Mouse (Mus musculus) CH12.LX (cell line): ENCODE data around the gene Fxyd5. TPM values are rescaled to one million over a fixed set of nuclear protein-coding genes. Genes with fewer than 3 reads are reported as not detected.

Experiments
- DNase-seq: peaks from one replicate; pipeline ENCODE4 v3.0.0-alpha.2; 2013; ENCODE audit errors: extremely low read depth
- H3K27ac ChIP-seq: 2 replicates; pipeline ENCODE4 v1.5.1; 2012; ENCODE audit warnings: low read depth, mild to moderate bottlenecking, control low read depth, moderate library complexity; ENCODE audit not compliant: insufficient read depth
- H3K27me3 ChIP-seq: replicated peaks from 2 replicates; pipeline ENCODE3; 2012; ENCODE audit warnings: inconsistent platforms
- H3K36me3 ChIP-seq, 2 experiments: replicated peaks in 1 of 2; 2 replicates each; pipeline versions ENCODE3 to v1.6.1; 2012; ENCODE audit warnings: inconsistent platforms in 1 of 2, low read length in 1 of 2, mild to moderate bottlenecking in 1 of 2, mixed read lengths in 1 of 2, moderate library complexity in 1 of 2; ENCODE audit not compliant: control insufficient read depth in 1 of 2, insufficient read depth in 1 of 2
- H3K4me1 ChIP-seq, 2 experiments: 2 replicates each; pipeline ENCODE4 v1.6.1; 2012; ENCODE audit warnings: inconsistent platforms in 1 of 2, moderate library complexity in 1 of 2; ENCODE audit not compliant: insufficient read depth in 2 of 2, control insufficient read depth in 1 of 2
- H3K4me2 ChIP-seq: 2 replicates; pipeline ENCODE4 v1.6.1; 2012; ENCODE audit warnings: low read depth, mild to moderate bottlenecking, control low read depth; ENCODE audit not compliant: poor library complexity, insufficient read depth, severe bottlenecking
- H3K4me3 ChIP-seq, 3 experiments: fragments of 150-350 bp in 1 of 3; sonication (generic) in 1 of 3; replicated peaks in 1 of 3; 2 replicates each; pipeline versions ENCODE3 to v1.5.1; 2011 to 2012; ENCODE audit warnings: low read depth in 2 of 3, low read length in 2 of 3, mild to moderate bottlenecking in 2 of 3, moderate library complexity in 2 of 3, control low read depth in 1 of 3, improper control_type of control experiment in 1 of 3, inconsistent platforms in 1 of 3, mixed read lengths in 1 of 3; ENCODE audit not compliant: poor library complexity in 1 of 3
- H3K79me2 ChIP-seq: replicated peaks from 2 replicates; pipeline ENCODE4 v1.6.1; 2012; ENCODE audit warnings: mild to moderate bottlenecking, moderate library complexity; ENCODE audit not compliant: control insufficient read depth, poor library complexity, insufficient read depth, severe bottlenecking; ENCODE audit errors: extremely low read depth
- H3K9ac ChIP-seq: 2 replicates; pipeline ENCODE4 v1.6.1; 2012; ENCODE audit warnings: low read depth, mild to moderate bottlenecking, control low read depth, moderate library complexity; ENCODE audit not compliant: insufficient read depth
- H3K9me3 ChIP-seq: replicated peaks from 2 replicates; pipeline ENCODE3; 2012; ENCODE audit warnings: low read length, inconsistent platforms, mixed read lengths
- CTCF ChIP-seq, 2 experiments: IDR thresholded peaks in 1 of 2; conservative IDR thresholded peaks in 1 of 2; 2 replicates each; pipeline ENCODE4 v1.5.1; 2011 to 2012; ENCODE audit warnings: low read depth in 2 of 2, low read length in 2 of 2, improper control_type of control experiment in 1 of 2, inconsistent platforms in 1 of 2, mild to moderate bottlenecking in 1 of 2, moderate library complexity in 1 of 2
- EP300 ChIP-seq: IDR thresholded peaks from 2 replicates; pipeline ENCODE4 v1.6.1; 2011; ENCODE audit warnings: low read length, improper control_type of control experiment
- GABPA ChIP-seq: IDR thresholded peaks from 2 replicates; pipeline ENCODE4 v1.6.1; 2012; ENCODE audit warnings: low read depth, low read length, improper control_type of control experiment, inconsistent platforms; ENCODE audit not compliant: insufficient replicate concordance
- JUN ChIP-seq: IDR thresholded peaks from 2 replicates; pipeline ENCODE4 v1.6.1; 2011; ENCODE audit warnings: low read depth, mild to moderate bottlenecking, low read length, improper control_type of control experiment, moderate library complexity; ENCODE audit not compliant: insufficient read depth
- JUND ChIP-seq: conservative IDR thresholded peaks from 2 replicates; pipeline ENCODE4 v1.6.1; 2011; ENCODE audit warnings: low read depth, low read length, improper control_type of control experiment
- MAFK ChIP-seq: IDR thresholded peaks from 2 replicates; pipeline ENCODE4 v1.6.1; 2011; ENCODE audit warnings: low read length, improper control_type of control experiment; ENCODE audit not compliant: insufficient replicate concordance
- MXI1 ChIP-seq: IDR thresholded peaks from 2 replicates; pipeline ENCODE4 v1.6.1; 2011; ENCODE audit warnings: mild to moderate bottlenecking, low read depth, low read length, improper control_type of control experiment
- MYC ChIP-seq: IDR thresholded peaks from 2 replicates; pipeline ENCODE4 v1.6.1; 2011; ENCODE audit warnings: low read depth, mild to moderate bottlenecking, improper control_type of control experiment, low read length
- NRF1 ChIP-seq: IDR thresholded peaks from 2 replicates; pipeline ENCODE4 v1.6.1; 2014; ENCODE audit warnings: low read depth, mild to moderate bottlenecking, inconsistent platforms, low read length, improper control_type of control experiment, moderate library complexity
- PAX5 ChIP-seq: IDR thresholded peaks from 2 replicates; pipeline ENCODE4 v1.6.1; 2012; ENCODE audit warnings: low read length, inconsistent platforms, mixed read lengths
- POLR2AphosphoS2 ChIP-seq: IDR thresholded peaks from 2 replicates; pipeline ENCODE4 v1.6.1; 2011; ENCODE audit warnings: low read depth, low read length, improper control_type of control experiment
- RAD21 ChIP-seq: IDR thresholded peaks from 2 replicates; pipeline ENCODE4 v1.6.1; 2011; ENCODE audit warnings: low read depth, mild to moderate bottlenecking, low read length, improper control_type of control experiment, moderate library complexity
- RCOR1 ChIP-seq: conservative IDR thresholded peaks from 2 replicates; pipeline ENCODE4 v1.6.1; 2012; ENCODE audit warnings: low read depth, mild to moderate bottlenecking, inconsistent platforms, low read length, improper control_type of control experiment
- SMC3 ChIP-seq: IDR thresholded peaks from 2 replicates; pipeline ENCODE4 v1.6.1; 2011; ENCODE audit warnings: low read depth, low read length, improper control_type of control experiment
- TBP ChIP-seq: conservative IDR thresholded peaks from 2 replicates; pipeline ENCODE4 v1.6.1; 2011; ENCODE audit warnings: low read depth, low read length, improper control_type of control experiment
- USF2 ChIP-seq: conservative IDR thresholded peaks from 2 replicates; pipeline ENCODE4 v1.6.1; 2011; ENCODE audit warnings: low read depth, low read length, improper control_type of control experiment
- ZC3H11A ChIP-seq: IDR thresholded peaks from 2 replicates; pipeline ENCODE4 v1.6.1; 2012; ENCODE audit warnings: low read depth, mild to moderate bottlenecking, inconsistent platforms, low read length, improper control_type of control experiment
- dilution Hi-C: fragments of 300-500 bp; cut with MboI; formaldehyde crosslinking; loops from 2 replicates; pipeline ENCODE4 v1.14.3; 2020; ENCODE audit warnings: low sequenced_read_pairs; ENCODE audit not compliant: extremely low pct_unique_long_range_greater_than_20kb, extremely low pct_ligation_motif_present
- in situ Hi-C: fragments of 300-500 bp; cut with MboI; formaldehyde crosslinking; loops from 3 replicates; pipeline ENCODE4 v1.14.3; 2019; ENCODE audit warnings: low sequenced_read_pairs, low pct_ligation_motif_present, low pct_unique_long_range_greater_than_20kb, mixed read lengths
- polyA plus RNA-seq: library from polyadenylated mRNA; unstranded; fragments of >175 nt; gene quantifications from 2 replicates; pipeline ENCODE4 v1.2.1, GENCODE M21; 2012; ENCODE audit warnings: low read depth; ENCODE audit not compliant: insufficient read length
- total RNA-seq, 2 experiments: library from RNA; depleted of rRNA; stranded (reverse); fragments of 300-350 nt in 1 of 2; fragments of >200 nt in 1 of 2; gene quantifications; 2 replicates each; pipeline ENCODE4 v1.2.3; 2012 to 2014

Gene Fxyd5
- total and polyA plus RNA-seq, 3 experiments, result 43.8 to 124 (median 71.6) TPM

GRCm38 (mm10) chr7:31052251-31052635 is 10.0 kb upstream of the Fxyd5 start:
- Histone ChIP-seq H3K27me3 (peaks cover 75% of the 10 kb centered on the region), H3K4me1 (peaks cover 13 to 25% of the 10 kb centered on the region in 2 experiments), H3K4me3 (no peak overlapping the region), H3K9me3 (no peaks in the 10 kb centered on the region), H3K79me2 (no peaks in the 10 kb centered on the region), H3K27ac (no peak overlapping the region), H3K4me2 (peak overlapping the region; percentile 31), H3K9ac (no peak overlapping the region), H3K36me3 (no peaks in the 10 kb centered on the region)
- no peak for DNase-seq
- in situ Hi-C loops (no loop called here), dilution Hi-C loops (no loop called here)
- no peak for TF ChIP-seq USF2
- no peak for TF ChIP-seq SMC3
- TF ChIP-seq NRF1, result no peak
- TF ChIP-seq GABPA, result no peak
- no peak for TF ChIP-seq JUND
- no peak for TF ChIP-seq POLR2AphosphoS2
- TF ChIP-seq MXI1, result no peak
- TF ChIP-seq EP300, result no peak
- no peak for TF ChIP-seq JUN
- TF ChIP-seq RAD21, result no peak

GRCm38 (mm10) chr7:31051321-31052021 is 9.2 kb upstream of the Fxyd5 start, which contains the start of gene Fxyd7:
Gene Fxyd7 (minus strand): TSS chr7:31051467.
- TF ChIP-seq CTCF (conservative IDR thresholded peaks at IDR 0.05 in 1 of 2, IDR thresholded peaks at IDR 0.05 in 1 of 2; ENCODE audit: low read depth in 2 of 2, low read length in 2 of 2), result peak in 1 of 2 experiments; percentile 28; a peak in 1 of 4 replicates
- no peak for TF ChIP-seq MYC
- Histone ChIP-seq H3K4me2 (peak within 1 kb of the TSS; percentile 31), H3K9ac (no peak within 1 kb of the TSS), H3K27ac (no peak within 1 kb of the TSS), H3K4me1 (peaks cover 13 to 25% of the 10 kb centered on the region in 2 experiments), H3K36me3 (no peaks in the 10 kb centered on the region), H3K27me3 (peaks cover 71% of the 10 kb centered on the region), H3K4me3 (no peak within 1 kb of the TSS), H3K79me2 (no peaks in the 10 kb centered on the region), H3K9me3 (no peaks in the 10 kb centered on the region)
- DNase-seq, result no peak
- in situ Hi-C loops, result no loop called here
- dilution Hi-C loops, result no loop called here

GRCm38 (mm10) chr7:31050921-31051320 is 8.6 kb upstream of the Fxyd5 start:
- in situ Hi-C loops, result no loop called here
- Histone ChIP-seq H3K79me2 (no peaks in the 10 kb centered on the region), H3K9ac (no peak overlapping the region), H3K4me2 (no peak overlapping the region), H3K9me3 (no peaks in the 10 kb centered on the region), H3K27ac (no peak overlapping the region), H3K36me3 (no peaks in the 10 kb centered on the region), H3K4me1 (peaks cover 13 to 25% of the 10 kb centered on the region in 2 experiments), H3K4me3 (no peak overlapping the region), H3K27me3 (peaks cover 73% of the 10 kb centered on the region)
- no peak for TF ChIP-seq SMC3
- TF ChIP-seq TBP, result no peak
- TF ChIP-seq ZC3H11A, result no peak
- no peak for TF ChIP-seq MAFK
- TF ChIP-seq RCOR1, result no peak
- no peak for TF ChIP-seq RAD21
- TF ChIP-seq PAX5, result no peak
- dilution Hi-C loops, result no loop called here
- DNase-seq, result no peak
